Mouse (Mus musculus) G1E (cell line): ENCODE results near the gene Slc24a2. TPM values are rescaled to one million over a fixed set of nuclear protein-coding genes. Genes with fewer than 3 reads are reported as not detected.
A peak's percentile ranks its signal among the peaks of the same experiment; 100 is the strongest.

Experiments used
- ATAC-seq: 2 replicates; pipeline ENCODE4 v1.8.0; 2016; ENCODE audit warnings: mild to moderate bottlenecking; ENCODE audit not compliant: insufficient number of reproducible peaks, poor library complexity, low FRiP score, severe bottlenecking; ENCODE audit errors: extremely low read depth
- DNase-seq: peaks from one replicate; pipeline ENCODE4 v3.0.0; 2012; ENCODE audit warnings: low spot score
- H3K27me3 ChIP-seq: 2 replicates; pipeline ENCODE4 v1.6.1; 2012; ENCODE audit warnings: mild to moderate bottlenecking, low read length, inconsistent platforms; ENCODE audit not compliant: insufficient read depth
- H3K36me3 ChIP-seq: replicated peaks from 2 replicates; pipeline ENCODE3; 2012; ENCODE audit warnings: mild to moderate bottlenecking, inconsistent platforms
- H3K4me1 ChIP-seq: 2 replicates; pipeline ENCODE4 v1.6.1; 2012; ENCODE audit warnings: low read depth, low read length, inconsistent platforms, mixed read lengths; ENCODE audit not compliant: insufficient read depth
- H3K4me3 ChIP-seq: 2 replicates; pipeline ENCODE4 v1.5.1; 2012; ENCODE audit warnings: low read depth, mild to moderate bottlenecking, inconsistent platforms, low read length, moderate library complexity, mixed read lengths
- H3K9me3 ChIP-seq: replicated peaks from 2 replicates; pipeline ENCODE4 v1.6.1; 2012; ENCODE audit warnings: inconsistent platforms
- CTCF ChIP-seq: IDR thresholded peaks from 2 replicates; pipeline ENCODE4 v1.5.1; 2012; ENCODE audit warnings: low read depth, low read length, inconsistent platforms, mixed read lengths
- GATA1 ChIP-seq: IDR thresholded peaks from 2 replicates; pipeline ENCODE4 v1.6.1; 2012; ENCODE audit warnings: borderline replicate concordance, low read length, inconsistent platforms, mixed read lengths
- GATA2 ChIP-seq: IDR thresholded peaks from 2 replicates; pipeline ENCODE4 v1.6.1; 2012; ENCODE audit warnings: low read depth, low read length, inconsistent platforms, borderline replicate concordance
- POLR2AphosphoS5 ChIP-seq: IDR thresholded peaks from 2 replicates; pipeline ENCODE4 v1.6.1; 2012; ENCODE audit warnings: low read depth, low read length, inconsistent platforms; ENCODE audit not compliant: insufficient replicate concordance
- TAL1 ChIP-seq: conservative IDR thresholded peaks from 2 replicates; pipeline ENCODE4 v1.6.1; 2012; ENCODE audit warnings: low read depth, low read length, inconsistent platforms, mixed read lengths
- polyA plus RNA-seq: library from polyadenylated mRNA; stranded (reverse); fragments of >175 nt; gene quantifications from 2 replicates; pipeline ENCODE4 v1.2.3, GENCODE M21; 2012
- total RNA-seq, 2 experiments: library from RNA; stranded (forward) in 1 of 2; stranded (reverse) in 1 of 2; fragments of 200-1000 nt in 1 of 2; fragments of >200 nt in 1 of 2; fragmentation: Nextera tagmentation in 1 of 2; gene quantifications; 2 replicates each; pipeline ENCODE4 v1.2.3; 2014 to 2017

The Slc24a2 gene
- total and polyA plus RNA-seq, 3 experiments = 0.55 TPM; not detected in 2

DNA sequence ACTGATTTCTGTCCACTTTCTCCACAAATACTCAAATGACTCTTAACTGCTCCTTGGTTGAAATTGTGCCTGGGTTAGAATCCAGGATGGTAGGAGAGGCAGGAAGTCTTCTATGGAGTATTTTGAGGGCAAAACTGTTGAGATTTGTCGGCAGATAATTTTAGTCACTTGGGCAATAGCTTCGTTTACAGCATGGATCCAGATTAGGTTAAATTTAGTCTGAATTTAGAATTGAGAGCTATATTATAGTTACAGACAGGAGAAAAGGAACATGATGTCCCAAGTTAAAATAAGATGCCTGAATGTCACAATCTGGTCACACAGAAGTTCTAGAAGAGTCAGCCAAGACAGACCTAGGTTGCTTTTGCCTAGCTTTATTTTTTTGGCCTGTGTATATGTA is 199.2 kb downstream of the Slc24a2 start:
- Histone ChIP-seq H3K4me1 (no peaks in the 10 kb centered on the region), H3K36me3 (no peaks in the 10 kb centered on the region), H3K9me3 (peaks cover 33% of the 10 kb centered on the region), H3K4me3 (no peak overlapping the region), H3K27me3 (no peaks in the 10 kb centered on the region)
- no peak for ATAC-seq
- DNase-seq = no peak
- no peak for TF ChIP-seq GATA1
- TF ChIP-seq GATA2 = no peak
- no peak for TF ChIP-seq TAL1
- TF ChIP-seq CTCF = no peak
- no peak for TF ChIP-seq POLR2AphosphoS5

DNA sequence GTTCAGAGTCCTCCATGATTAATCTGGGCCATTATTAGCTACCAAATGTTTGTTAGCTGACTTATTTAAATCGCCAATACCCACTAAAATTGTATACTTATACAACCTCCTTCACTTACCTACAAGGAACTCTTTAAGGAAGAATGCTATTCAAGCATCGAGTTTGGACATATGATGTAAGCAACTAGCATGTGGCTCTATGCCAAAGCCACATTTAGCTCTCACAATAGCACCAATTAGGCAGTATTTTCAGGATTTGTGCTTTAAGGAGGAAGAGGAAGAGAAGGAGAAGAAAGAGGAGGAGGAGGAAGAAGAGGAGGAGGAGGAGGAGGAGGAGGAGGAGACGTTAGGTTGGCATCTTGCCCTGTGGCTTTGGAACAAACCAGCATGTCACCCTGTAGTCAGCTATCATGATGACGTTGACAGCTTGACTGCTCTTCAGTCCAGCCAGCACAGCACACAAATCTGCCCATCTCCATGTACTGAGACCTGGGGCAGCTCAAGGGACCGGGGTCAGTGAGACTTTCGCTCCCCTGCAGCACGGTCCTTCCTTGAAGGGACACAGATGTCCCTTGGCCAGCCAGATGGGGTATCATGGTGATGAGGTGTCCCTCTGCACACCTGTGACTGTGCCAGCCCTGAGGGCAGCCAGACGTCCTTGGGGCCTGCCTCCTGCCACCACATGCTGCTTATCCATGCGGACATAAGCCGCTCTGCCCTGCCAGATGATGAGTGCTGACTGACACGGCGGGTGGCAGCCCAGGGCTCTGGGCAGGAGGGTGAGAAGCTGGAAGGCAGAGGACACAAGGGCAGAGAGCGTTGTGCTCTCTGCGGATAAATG is 203.7 kb downstream of the Slc24a2 start:
- Histone ChIP-seq H3K9me3 (peaks cover 31% of the 10 kb centered on the region), H3K27me3 (no peaks in the 10 kb centered on the region), H3K4me1 (no peaks in the 10 kb centered on the region), H3K36me3 (no peaks in the 10 kb centered on the region), H3K4me3 (peak overlapping the region; percentile 8; the same call in 1 of the 2 replicates)
- DNase-seq (no peak), ATAC-seq (no peak)
- no peak for TF ChIP-seq GATA2

DNA sequence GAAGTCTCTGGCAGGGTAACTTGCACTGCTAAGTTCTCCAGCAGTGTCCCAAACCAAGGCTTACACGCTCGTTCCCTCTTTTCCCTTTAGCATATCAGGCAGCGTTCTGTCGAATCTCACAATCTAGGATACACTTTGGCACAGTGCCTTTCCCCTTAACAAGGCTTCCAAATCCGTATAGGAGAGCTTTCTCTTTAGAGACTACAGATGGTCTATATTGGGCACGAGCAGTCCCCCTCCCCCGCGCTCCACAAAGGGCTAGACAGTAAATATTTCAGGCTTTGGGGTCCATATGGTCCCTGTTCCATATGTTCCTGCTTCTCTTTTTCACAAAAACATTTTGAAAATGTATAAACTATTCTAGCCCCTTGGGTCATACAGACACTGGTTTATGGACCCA is 205.7 kb downstream of the Slc24a2 start:
- Histone ChIP-seq H3K27me3 (no peaks in the 10 kb centered on the region), H3K9me3 (peaks cover 29% of the 10 kb centered on the region), H3K36me3 (no peaks in the 10 kb centered on the region), H3K4me1 (no peaks in the 10 kb centered on the region), H3K4me3 (no peak overlapping the region)
- DNase-seq (no peak), ATAC-seq (no peak)
- TF ChIP-seq TAL1 (no peak), GATA2 (no peak), POLR2AphosphoS5 (no peak), CTCF (no peak), GATA1 (no peak)

DNA sequence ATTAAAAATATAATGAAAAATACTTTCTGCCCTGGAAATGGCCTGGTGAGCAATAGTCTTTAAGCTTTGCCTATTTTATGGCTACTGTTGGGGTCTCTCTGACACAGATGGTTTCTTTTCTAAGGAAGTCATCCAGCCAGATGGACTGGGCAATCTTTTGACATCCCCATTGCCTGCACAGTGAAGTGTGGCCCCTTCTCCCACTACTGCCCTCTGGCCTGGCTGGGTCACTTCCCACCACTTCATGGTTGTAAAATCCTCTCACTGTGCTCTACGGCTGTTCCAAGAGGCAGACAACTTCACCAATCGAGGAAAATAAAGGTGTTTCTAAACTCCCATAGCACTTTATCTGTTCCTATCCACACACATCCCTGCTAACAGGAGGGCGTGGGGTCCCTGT is 208.7 kb downstream of the Slc24a2 start:
- TF ChIP-seq POLR2AphosphoS5 (no peak), TAL1 (no peak), CTCF (no peak)
- Histone ChIP-seq H3K4me3 (no peak overlapping the region), H3K9me3 (peaks cover 11% of the 10 kb centered on the region), H3K4me1 (no peaks in the 10 kb centered on the region), H3K27me3 (no peaks in the 10 kb centered on the region), H3K36me3 (no peaks in the 10 kb centered on the region)
- ATAC-seq (no peak), DNase-seq (no peak)

DNA sequence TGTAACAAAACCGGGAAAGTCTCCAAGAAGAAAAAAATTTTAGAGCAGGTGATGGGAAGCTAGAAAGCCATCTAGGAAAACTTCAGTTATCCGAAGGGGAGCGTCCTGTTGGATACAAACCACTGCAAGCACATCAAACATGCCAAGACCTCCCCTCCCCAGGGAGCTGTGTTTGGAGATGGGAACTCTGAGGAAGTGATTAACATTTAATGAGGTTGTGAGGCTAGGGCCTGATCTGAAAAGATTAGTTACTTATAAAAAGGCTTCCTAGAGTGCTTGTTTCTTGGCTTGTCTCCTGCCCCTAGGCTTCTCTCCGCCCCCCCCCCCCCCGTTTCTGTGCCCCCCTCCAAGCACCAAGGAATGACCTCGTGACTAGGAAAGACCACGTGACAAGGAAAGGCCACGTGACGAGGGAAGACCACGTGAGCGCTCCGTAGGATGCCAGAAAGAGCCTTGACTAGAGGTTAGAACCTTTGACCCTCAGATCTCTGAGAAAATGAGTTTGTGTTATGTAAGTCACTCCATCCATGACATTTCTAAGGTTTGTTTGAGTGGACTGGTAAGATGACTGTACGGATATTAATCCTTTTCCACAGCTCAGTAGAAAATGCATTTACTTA is 210.7 kb downstream of the Slc24a2 start:
- DNase-seq (no peak), ATAC-seq (no peak)
- no peaks in the 10 kb centered on the region for H3K36me3 ChIP-seq
- H3K9me3 ChIP-seq = peaks cover 4% of the 10 kb centered on the region; the same call in 1 of the 2 replicates
- TF ChIP-seq TAL1 = no peak
- H3K4me3 ChIP-seq = no peak overlapping the region
- H3K27me3 ChIP-seq = no peaks in the 10 kb centered on the region
- no peaks in the 10 kb centered on the region for H3K4me1 ChIP-seq

DNA sequence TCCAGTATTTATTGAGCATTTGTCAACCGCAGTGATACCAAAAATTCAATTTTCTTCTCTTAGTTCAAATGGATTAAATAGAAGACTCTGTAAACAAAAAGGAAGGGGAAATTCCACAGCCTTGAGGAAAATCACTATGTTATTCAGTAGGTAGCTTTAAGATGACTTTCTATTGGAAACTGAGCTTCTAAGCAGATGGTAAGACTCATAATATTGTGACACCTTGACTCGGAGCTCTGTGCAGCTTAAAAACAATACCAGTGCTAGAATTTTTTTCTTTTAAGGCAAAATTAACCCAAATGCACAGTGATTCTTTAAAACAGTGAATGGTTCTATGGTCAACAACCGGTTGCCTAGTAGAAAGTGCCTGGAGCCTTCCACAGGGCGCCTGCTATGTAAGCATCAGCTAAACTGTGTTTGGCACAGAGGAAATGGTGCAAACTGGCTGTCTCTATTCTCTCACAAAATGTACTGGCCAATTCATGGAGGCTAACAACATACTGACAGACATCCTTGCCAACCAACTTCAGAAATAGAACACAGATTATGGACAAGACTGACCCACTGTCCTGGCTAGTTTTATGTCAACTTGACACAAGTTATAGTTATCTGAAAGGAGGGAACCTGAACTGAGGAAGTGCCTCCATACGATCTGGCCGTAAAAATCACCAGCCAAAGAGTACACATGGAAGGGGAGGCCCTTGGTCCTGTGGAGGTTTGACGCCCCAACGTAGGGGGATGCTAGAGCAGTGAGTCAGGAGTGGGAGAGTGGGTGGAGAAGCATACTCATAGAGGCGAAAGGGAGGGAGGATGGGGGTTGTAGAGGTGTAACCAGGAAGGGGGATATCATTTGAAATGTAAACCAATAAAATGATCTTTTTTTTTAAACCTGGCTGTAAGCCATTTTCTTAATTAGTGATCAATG is 211.9 kb downstream of the Slc24a2 start:
- Histone ChIP-seq H3K4me3 (no peak overlapping the region), H3K9me3 (peaks cover 6% of the 10 kb centered on the region), H3K27me3 (no peaks in the 10 kb centered on the region), H3K36me3 (no peaks in the 10 kb centered on the region), H3K4me1 (no peaks in the 10 kb centered on the region)
- no peak for ATAC-seq
- TF ChIP-seq POLR2AphosphoS5 (no peak), GATA2 (no peak), TAL1 (no peak), CTCF (no peak)
- DNase-seq = no peak
